Mouse (Mus musculus): ENCODE measurements around the gene Cnn1. TPM values are rescaled to one million over a fixed set of nuclear protein-coding genes. Genes with fewer than 3 reads are reported as not detected.

The Cnn1 gene
- total and polyA plus RNA-seq, 3 experiments, result 0.06 to 0.19 TPM; not detected in 1

DNA sequence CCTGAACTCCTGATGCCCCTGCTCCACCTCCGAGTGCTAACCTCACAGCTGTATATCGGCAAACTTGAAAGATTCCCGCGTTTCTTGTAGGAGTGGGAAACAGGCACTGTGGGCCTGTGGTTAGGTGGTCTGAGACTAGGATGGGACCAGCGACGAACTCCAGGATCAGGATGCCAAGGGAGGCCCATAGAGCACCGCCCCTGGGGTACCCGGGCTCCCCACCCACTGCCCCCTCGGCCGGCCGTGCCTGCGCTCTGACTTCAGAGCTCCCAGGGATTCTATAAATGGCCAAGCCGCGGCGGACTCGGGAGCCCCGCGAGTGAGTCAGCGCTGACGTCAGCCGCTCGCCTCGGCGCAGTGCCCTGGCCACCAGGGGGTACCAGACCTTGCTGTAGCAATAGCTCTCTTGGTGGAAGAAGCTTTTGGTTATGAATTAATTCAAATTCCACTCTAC is 3.1 kb upstream of the Cnn1 start (continued):
- TF ChIP-seq HCFC1 (IDR thresholded peaks at IDR 0.05; ENCODE audit: low read depth, low read length) (0 out of 2 replicates have a peak, but pooled peaks have one; percentile 12), CHD2 (IDR thresholded peaks at IDR 0.05; ENCODE audit: low read length) (no peak), E2F4 (IDR thresholded peaks at IDR 0.05; ENCODE audit: borderline replicate concordance, low read depth, low read length) (no peak), ELF1 (IDR thresholded peaks at IDR 0.05; ENCODE audit: low read depth, low read length) (no peak), SIN3A (IDR thresholded peaks at IDR 0.05; ENCODE audit: low read length) (0 out of 2 replicates have a peak, but pooled peaks have one; percentile 6), MYB (IDR thresholded peaks at IDR 0.05; ENCODE audit: low read depth, low read length) (no peak), GABPA (IDR thresholded peaks at IDR 0.05; ENCODE audit: low read depth, low read length) (no peak), MAZ (IDR thresholded peaks at IDR 0.05; ENCODE audit: low read depth, low read length) (no peak), RCOR1 (IDR thresholded peaks at IDR 0.05; ENCODE audit: low read depth, low read length) (no peak), MYC (IDR thresholded peaks at IDR 0.05; ENCODE audit: low read depth, low read length) (no peak), USF1 (IDR thresholded peaks at IDR 0.05; ENCODE audit: low read depth, low read length) (no peak), POLR2A (IDR thresholded peaks at IDR 0.05; ENCODE audit: control insufficient read depth in 1 of 2, insufficient read depth in 1 of 2, low read depth in 1 of 2, low read length in 2 of 2, poor library complexity in 1 of 2) (peak; percentile 60 to 68; a peak in 3 of 4 replicates), RAD21 (IDR thresholded peaks at IDR 0.05; ENCODE audit: low read depth, low read length) (peak; percentile 70), MXI1 (IDR thresholded peaks at IDR 0.05; ENCODE audit: low read depth, low read length) (no peak), TAL1 (IDR thresholded peaks at IDR 0.05; ENCODE audit: low read length) (no peak), NELFE (IDR thresholded peaks at IDR 0.05; ENCODE audit: low read depth, low read length) (no peak), MAX (IDR thresholded peaks at IDR 0.05; ENCODE audit: low read length) (no peak), POLR2AphosphoS5 (IDR thresholded peaks at IDR 0.05; ENCODE audit: borderline replicate concordance, low read depth, low read length) (no peak), TBP (IDR thresholded peaks at IDR 0.05; ENCODE audit: low read depth, low read length) (no peak; the same call in 1 of the 2 replicates), CHD1 (IDR thresholded peaks at IDR 0.05; ENCODE audit: low read depth, low read length) (no peak), BHLHE40 (IDR thresholded peaks at IDR 0.05; ENCODE audit: borderline replicate concordance, low read depth, low read length) (no peak), GATA1 (IDR thresholded peaks at IDR 0.05; ENCODE audit: low read depth, low read length) (peak; percentile 30; the same call in 1 of the 2 replicates), ZNF384 (IDR thresholded peaks at IDR 0.05; ENCODE audit: low read depth, low read length) (no peak), MAFK (IDR thresholded peaks at IDR 0.05; ENCODE audit: borderline replicate concordance, low read depth, low read length) (no peak), ZMIZ1 (IDR thresholded peaks at IDR 0.05; ENCODE audit: low read depth, low read length) (no peak), ZKSCAN1 (IDR thresholded peaks at IDR 0.05; ENCODE audit: low read depth, low read length) (no peak), POLR2AphosphoS2 (IDR thresholded peaks at IDR 0.05; ENCODE audit: low read length) (no peak)
